7 mouse cellular contexts compared by ENCODE assay signal in genomic region chr12:52835291-52835742, GRCm38 (mm10).
A peak's percentile ranks its signal among the peaks of the same experiment; 100 is the strongest.
DNase-seq lines count a peak whose midpoint lies in the region; ATAC-seq lines count a peak whose summit lies in the region.

No protein-coding gene starts in this region.

- H3K4me1 ChIP-seq in lung, embryonic 15.5 days: peaks cover 35% of the 10 kb centered on the region
- H3K4me1 ChIP-seq in intestine, embryonic 16.5 days (ENCODE audit: control insufficient read depth, insufficient read depth, low read length): peaks cover 5% of the 10 kb centered on the region; the same call in 1 of the 2 replicates
- peaks cover 6% of the 10 kb centered on the region; the same call in 1 of the 2 replicates for H3K4me1 ChIP-seq in stomach, embryonic 15.5 days

- H3K9me3 ChIP-seq in lung, embryonic 15.5 days: no peaks in the 10 kb centered on the region
- no peaks in the 10 kb centered on the region for H3K9me3 ChIP-seq in intestine, embryonic 16.5 days (ENCODE audit: control insufficient read depth, low read length)
- H3K9me3 ChIP-seq in stomach, embryonic 15.5 days: no peaks in the 10 kb centered on the region

- H3K4me3 ChIP-seq in lung, embryonic 15.5 days: no peak overlapping the region
- no peak overlapping the region for H3K4me3 ChIP-seq in intestine, embryonic 16.5 days (ENCODE audit: low read length)
- no peak overlapping the region for H3K4me3 ChIP-seq in stomach, embryonic 15.5 days (replicated peaks)

- WGBS in lung, embryonic 15.5 days: 7% methylated on average over 6 of the region's 6 CpGs
- WGBS in intestine, embryonic 16.5 days: 18% methylated on average over 6 of the region's 6 CpGs
- 19% methylated on average over 6 of the region's 6 CpGs for WGBS in stomach, embryonic 15.5 days

- H3K4me2 ChIP-seq in lung, embryonic 15.5 days: peak overlapping the region; percentile 35
- H3K4me2 ChIP-seq in intestine, embryonic 16.5 days (ENCODE audit: low read depth, low read length): no peak overlapping the region
- no peak overlapping the region for H3K4me2 ChIP-seq in stomach, embryonic 15.5 days

- no peak for DNase-seq in lung, postnatal 25 days (ENCODE audit: low spot score)
- DNase-seq in fibroblast of lung, adult 2 months (ENCODE audit: low read depth): peak; percentile 57
- DNase-seq in natural killer cell, adult 2 months (ENCODE audit: low spot score in 2 of 2): no peak
- DNase-seq in thymus, postnatal 25 days: no peak

- no peaks in the 10 kb centered on the region for H3K27me3 ChIP-seq in lung, embryonic 15.5 days
- H3K27me3 ChIP-seq in intestine, embryonic 16.5 days (replicated peaks; ENCODE audit: control insufficient read depth, insufficient read depth, low read length): 0 out of 2 replicates have a peak, but pooled peaks cover 3% of the 10 kb centered on the region
- no peaks in the 10 kb centered on the region for H3K27me3 ChIP-seq in stomach, embryonic 15.5 days (replicated peaks)

- peak; percentile 84; the same call in 1 of the 2 replicates for ATAC-seq in lung, embryonic 15.5 days (ENCODE audit: borderline replicate concordance, extremely low read depth, low FRiP score, low TSS enrichment)
- peak; percentile 73 for ATAC-seq in intestine, embryonic 16.5 days
- ATAC-seq in stomach, embryonic 15.5 days (ENCODE audit: insufficient read depth, low FRiP score, low read depth): peak; percentile 75

- no peaks in the 10 kb centered on the region for H3K36me3 ChIP-seq in lung, embryonic 15.5 days
- H3K36me3 ChIP-seq in intestine, embryonic 16.5 days (ENCODE audit: control insufficient read depth, insufficient read depth, low read length): no peaks in the 10 kb centered on the region
- H3K36me3 ChIP-seq in stomach, embryonic 15.5 days: no peaks in the 10 kb centered on the region

- peak overlapping the region; percentile 84 for H3K27ac ChIP-seq in lung, embryonic 15.5 days
- H3K27ac ChIP-seq in intestine, embryonic 16.5 days (ENCODE audit: low read length): peak overlapping the region; percentile 55; the same call in 1 of the 2 replicates
- peak overlapping the region; percentile 66 for H3K27ac ChIP-seq in stomach, embryonic 15.5 days

- H3K9ac ChIP-seq in lung, embryonic 15.5 days: no peak overlapping the region
- H3K9ac ChIP-seq in intestine, embryonic 16.5 days (ENCODE audit: low read depth, low read length): no peak overlapping the region; the same call in 1 of the 2 replicates
- no peak overlapping the region for H3K9ac ChIP-seq in stomach, embryonic 15.5 days
